Mouse (Mus musculus): ENCODE measurements around the gene Tchp. TPM values are rescaled to one million over a fixed set of nuclear protein-coding genes. Genes with fewer than 3 reads are reported as not detected.

The Tchp gene
- 20.7 and 30.9 TPM in 2 replicates for polyA plus RNA-seq (2012)

- no peak for TF ChIP-seq GATA1 (IDR thresholded peaks at IDR 0.05; ENCODE audit: low read length)
These were observed at the start of gene Tchp for GRCm38 (mm10) chr5:114707265-114708068. Tchp (plus strand) TSS chr5:114707760.

- TF ChIP-seq GATA1 (IDR thresholded peaks at IDR 0.05; ENCODE audit: low read length): no peak
These were observed 49.3 kb upstream of the Tchp start, which contains the start of gene Trpv4 for GRCm38 (mm10) chr5:114658255-114658654. Trpv4 (minus strand) TSS chr5:114658421.

- TF ChIP-seq GATA1 (IDR thresholded peaks at IDR 0.05; ENCODE audit: low read length): no peak
These were observed 46.5 kb upstream of the Tchp start for GRCm38 (mm10) chr5:114661029-114661428.

DNA sequence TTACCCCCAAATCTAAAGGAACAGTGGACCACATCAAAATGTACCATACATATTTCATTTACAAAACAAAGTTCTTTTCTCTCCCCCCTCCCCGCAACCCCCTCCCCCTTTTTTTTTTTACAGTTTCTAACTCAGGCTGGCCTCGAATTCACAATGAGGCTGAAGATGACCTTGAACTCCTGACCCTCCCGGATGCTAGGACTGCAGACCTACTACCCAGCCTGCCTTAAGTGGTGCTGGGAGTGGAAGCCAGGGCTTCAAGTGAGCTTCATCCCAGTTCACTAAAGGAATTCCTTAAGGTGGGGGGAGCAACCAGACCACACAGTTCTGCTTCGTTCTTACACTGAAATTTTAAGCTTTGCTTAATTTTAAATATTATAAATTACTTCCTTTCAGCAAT is 43.4 kb upstream of the Tchp start:
- TF ChIP-seq GATA1 (IDR thresholded peaks at IDR 0.05; ENCODE audit: low read length): no peak

- no peak for TF ChIP-seq GATA1 (IDR thresholded peaks at IDR 0.05; ENCODE audit: low read length)
These were observed 42.8 kb upstream of the Tchp start for GRCm38 (mm10) chr5:114664750-114665149.

GRCm38 (mm10) chr5:114666659-114667058 is 40.9 kb upstream of the Tchp start:
- no peak for TF ChIP-seq GATA1 (IDR thresholded peaks at IDR 0.05; ENCODE audit: low read length)

DNA sequence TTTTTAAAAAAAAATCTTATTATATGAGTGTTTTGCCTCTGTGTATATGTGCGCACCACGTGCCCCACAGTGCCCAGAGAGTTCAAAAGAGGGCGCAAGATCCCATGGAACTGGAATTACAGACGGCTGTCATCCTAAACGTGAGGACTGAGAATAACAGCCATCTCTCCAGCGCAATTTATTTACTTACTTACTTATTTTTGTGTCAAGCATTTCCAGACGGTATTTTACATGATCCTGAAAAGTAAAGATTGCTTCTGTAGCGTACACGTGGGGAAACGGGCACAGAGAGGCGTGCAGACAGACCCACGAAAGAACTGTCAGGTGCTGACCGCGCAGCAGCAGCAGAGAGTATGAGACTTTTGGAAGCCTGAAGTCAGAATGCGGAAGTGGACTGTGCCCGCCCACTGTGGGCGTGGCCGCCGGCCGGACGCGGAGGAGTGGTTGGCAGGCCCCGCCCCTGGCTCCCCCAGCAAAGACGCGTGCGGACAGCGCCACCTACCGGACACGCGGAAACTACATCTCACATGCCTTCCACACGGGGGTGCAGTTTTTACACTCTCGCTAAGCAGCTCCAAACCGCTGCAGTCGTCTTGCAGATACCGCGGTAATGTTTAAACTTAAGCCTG is 40.2 kb upstream of the Tchp start:
- TF ChIP-seq GATA1 (IDR thresholded peaks at IDR 0.05; ENCODE audit: low read length): no peak

GRCm38 (mm10) chr5:114669014-114669413 is 38.5 kb upstream of the Tchp start:
- TF ChIP-seq GATA1 (IDR thresholded peaks at IDR 0.05; ENCODE audit: low read length): no peak

GRCm38 (mm10) chr5:114673114-114673513 is 34.4 kb upstream of the Tchp start:
- TF ChIP-seq GATA1 (IDR thresholded peaks at IDR 0.05; ENCODE audit: low read length): no peak

DNA sequence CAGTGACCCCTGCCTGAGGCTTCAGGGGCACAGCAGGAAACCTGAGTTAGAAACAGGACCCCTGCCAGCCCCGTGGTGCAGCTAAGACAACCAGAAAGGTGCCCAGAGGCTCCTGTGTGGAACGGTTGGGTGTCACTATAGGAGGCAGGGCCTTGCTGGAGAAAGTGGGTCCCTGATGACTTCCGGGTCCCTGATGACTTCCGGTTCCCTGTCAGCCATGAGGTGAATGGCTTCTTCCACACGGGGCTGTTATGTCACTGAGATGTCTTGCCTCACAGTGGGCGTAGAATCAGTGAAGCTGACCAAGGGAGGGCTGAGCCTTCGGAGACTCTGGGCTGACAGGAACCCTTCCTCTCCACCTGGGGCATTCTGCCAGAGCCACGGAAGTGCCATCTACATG is 33.0 kb upstream of the Tchp start:
- TF ChIP-seq GATA1 (IDR thresholded peaks at IDR 0.05; ENCODE audit: low read length): no peak

- no peak for TF ChIP-seq GATA1 (IDR thresholded peaks at IDR 0.05; ENCODE audit: low read length)
These were observed 27.5 kb upstream of the Tchp start for GRCm38 (mm10) chr5:114679841-114680591.

DNA sequence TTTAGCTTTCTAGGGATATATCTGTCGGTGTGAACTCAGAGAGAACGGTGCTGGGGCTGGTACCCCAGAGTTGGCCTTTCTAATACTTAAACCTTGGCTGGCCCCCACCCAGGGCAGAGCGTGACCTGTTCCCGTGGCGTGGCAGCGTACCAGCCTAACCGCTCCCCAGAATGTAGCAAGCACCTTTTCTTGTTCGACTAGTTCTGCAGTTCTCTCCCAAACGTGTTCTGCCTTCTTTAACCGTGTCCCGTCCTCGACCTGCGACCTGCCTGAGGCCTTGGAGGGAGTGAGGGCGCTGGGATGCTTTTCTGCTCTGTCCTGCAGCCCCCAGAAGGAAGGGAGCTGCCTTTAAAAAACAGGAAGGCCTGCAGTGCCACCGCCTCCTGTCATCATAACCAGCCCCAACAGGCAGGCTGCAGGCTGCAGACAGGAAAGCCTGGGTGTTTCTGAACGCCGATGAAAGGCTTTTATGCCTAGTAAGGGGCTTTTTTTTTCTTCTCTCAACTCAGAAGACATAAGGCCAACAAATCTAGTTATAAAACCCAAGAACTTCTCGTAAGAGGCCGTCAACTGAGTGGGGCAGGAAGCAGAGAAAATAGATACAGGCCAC is 26.8 kb upstream of the Tchp start:
- TF ChIP-seq GATA1 (IDR thresholded peaks at IDR 0.05; ENCODE audit: low read length): no peak

DNA sequence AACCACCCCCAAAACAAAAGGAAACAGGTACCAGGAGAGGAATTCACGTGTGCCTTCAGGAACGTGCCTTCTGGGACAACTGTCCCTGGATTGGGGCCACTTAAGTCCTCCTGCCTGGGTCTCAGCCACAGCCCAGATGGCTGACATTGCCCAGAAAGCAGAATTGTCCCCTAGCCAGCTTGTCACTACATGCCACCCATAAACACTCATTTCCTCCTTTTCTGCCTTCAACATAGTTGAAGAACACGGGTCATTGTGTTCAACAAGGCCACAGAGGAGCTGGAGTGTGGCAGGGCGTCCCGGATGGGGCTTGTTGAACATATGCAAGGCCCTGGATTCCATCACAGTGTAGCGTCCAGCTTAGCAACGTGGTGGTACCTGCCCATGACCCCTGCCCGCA is 25.8 kb upstream of the Tchp start:
- no peak for TF ChIP-seq GATA1 (IDR thresholded peaks at IDR 0.05; ENCODE audit: low read length)

DNA sequence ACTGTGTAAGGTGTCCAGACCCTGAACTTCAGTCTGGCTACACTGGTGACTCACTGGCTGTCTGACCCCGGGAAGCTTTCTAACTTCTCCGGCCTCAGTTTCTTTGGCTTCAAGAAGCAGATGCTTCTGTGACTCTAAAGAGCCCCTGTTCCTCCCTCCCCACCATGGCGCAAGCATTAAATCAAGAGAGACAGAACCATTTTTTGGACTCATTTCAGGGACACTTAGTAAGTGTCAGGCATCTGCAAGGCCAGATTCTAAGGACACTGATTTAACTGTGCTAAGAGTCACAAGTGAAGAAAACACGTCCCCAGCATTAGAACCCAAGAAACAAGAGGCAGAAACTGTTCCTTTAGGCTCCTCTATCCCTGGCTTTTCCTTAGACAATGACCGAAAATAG is 21.6 kb upstream of the Tchp start:
- no peak for TF ChIP-seq GATA1 (IDR thresholded peaks at IDR 0.05; ENCODE audit: low read length)

GRCm38 (mm10) chr5:114686726-114687210 is 20.8 kb upstream of the Tchp start:
- no peak for TF ChIP-seq GATA1 (IDR thresholded peaks at IDR 0.05; ENCODE audit: low read length)

- no peak for TF ChIP-seq GATA1 (IDR thresholded peaks at IDR 0.05; ENCODE audit: low read length)
These were observed 19.7 kb upstream of the Tchp start for GRCm38 (mm10) chr5:114687901-114688300.
